Mouse (Mus musculus) liver, adult 2 months (tissue): ENCODE data around the gene Acads. TPM values are rescaled to one million over a fixed set of nuclear protein-coding genes. Genes with fewer than 3 reads are reported as not detected.
A peak's percentile ranks its signal among the peaks of the same experiment; 100 is the strongest.
"Not testable (repeated sequence)": the region's sequence is repeated elsewhere in the genome, so short reads cannot be mapped to it uniquely, and the experiment has no call there.

Experiments
- DNase-seq: peaks from one replicate; pipeline ENCODE4 v3.0.0-alpha.2; 2011; ENCODE audit warnings: low read depth, low spot score; ENCODE audit errors: extremely low read depth
- H3K27ac ChIP-seq: fragments of 200-500 bp; replicated peaks from 2 replicates; pipeline ENCODE4 v1.5.1; 2012; ENCODE audit warnings: low read depth, mild to moderate bottlenecking, control low read depth, inconsistent platforms, low read length; ENCODE audit not compliant: insufficient read depth
- H3K27me3 ChIP-seq: fragments of 200-500 bp; 2 replicates; pipeline ENCODE4 v1.6.1; 2012; ENCODE audit warnings: mild to moderate bottlenecking, moderate library complexity, low read length, inconsistent platforms; ENCODE audit not compliant: control insufficient read depth, insufficient read depth
- H3K36me3 ChIP-seq: fragments of 200-500 bp; 2 replicates; pipeline ENCODE4 v1.6.1; 2012; ENCODE audit warnings: low read length, inconsistent platforms; ENCODE audit not compliant: control insufficient read depth, insufficient read depth
- H3K4me1 ChIP-seq: fragments of 200-500 bp; 2 replicates; pipeline ENCODE4 v1.6.1; 2011; ENCODE audit warnings: low read length; ENCODE audit not compliant: control insufficient read depth, insufficient read depth
- H3K4me3 ChIP-seq: fragments of 200-500 bp; 2 replicates; pipeline ENCODE4 v1.5.1; 2011; ENCODE audit warnings: low read depth, mild to moderate bottlenecking, control low read depth, low read length, moderate library complexity; ENCODE audit not compliant: insufficient read depth
- H3K79me2 ChIP-seq: fragments of 200-500 bp; 2 replicates; pipeline ENCODE4 v1.6.1; 2012; ENCODE audit warnings: inconsistent platforms, mild to moderate bottlenecking, low read length, moderate library complexity; ENCODE audit not compliant: control insufficient read depth, insufficient read depth
- H3K9ac ChIP-seq: fragments of 200-500 bp; 2 replicates; pipeline ENCODE4 v1.6.1; 2012; ENCODE audit warnings: low read depth, mild to moderate bottlenecking, control low read depth, inconsistent platforms, low read length
- CTCF ChIP-seq: fragments of 200-500 bp; IDR thresholded peaks from 2 replicates; pipeline ENCODE4 v1.5.1; 2011; ENCODE audit warnings: low read depth, low read length, control low read depth
- POLR2A ChIP-seq: fragments of 200-500 bp; IDR thresholded peaks from 2 replicates; pipeline ENCODE4 v1.6.1; 2011; ENCODE audit warnings: low read length, control low read depth; ENCODE audit not compliant: insufficient read depth; ENCODE audit errors: extremely low read depth
- WGBS: fragments of 180-500 bp; shearing (Covaris S2); methylation state at CpG from one replicate; pipeline ENCODE4 v1.1.7; 2018; 5-methylcytosine and 5-hydroxymethylcytosine counted together
- polyA plus RNA-seq: library from polyadenylated mRNA; depleted of rRNA; stranded (reverse); fragments of >200 nt; gene quantifications from 2 replicates; pipeline ENCODE4 v1.2.3, GENCODE M21; 2012; rRNA removed
- total RNA-seq: library from RNA; depleted of rRNA; stranded (reverse); fragments of >200 nt; gene quantifications from 2 replicates; pipeline ENCODE4 v1.2.3, GENCODE M21; 2014; rRNA removed

Acads gene
- total RNA-seq (140 and 143 TPM in 2 replicates), polyA plus RNA-seq (255 and 293 TPM in 2 replicates)

DNA sequence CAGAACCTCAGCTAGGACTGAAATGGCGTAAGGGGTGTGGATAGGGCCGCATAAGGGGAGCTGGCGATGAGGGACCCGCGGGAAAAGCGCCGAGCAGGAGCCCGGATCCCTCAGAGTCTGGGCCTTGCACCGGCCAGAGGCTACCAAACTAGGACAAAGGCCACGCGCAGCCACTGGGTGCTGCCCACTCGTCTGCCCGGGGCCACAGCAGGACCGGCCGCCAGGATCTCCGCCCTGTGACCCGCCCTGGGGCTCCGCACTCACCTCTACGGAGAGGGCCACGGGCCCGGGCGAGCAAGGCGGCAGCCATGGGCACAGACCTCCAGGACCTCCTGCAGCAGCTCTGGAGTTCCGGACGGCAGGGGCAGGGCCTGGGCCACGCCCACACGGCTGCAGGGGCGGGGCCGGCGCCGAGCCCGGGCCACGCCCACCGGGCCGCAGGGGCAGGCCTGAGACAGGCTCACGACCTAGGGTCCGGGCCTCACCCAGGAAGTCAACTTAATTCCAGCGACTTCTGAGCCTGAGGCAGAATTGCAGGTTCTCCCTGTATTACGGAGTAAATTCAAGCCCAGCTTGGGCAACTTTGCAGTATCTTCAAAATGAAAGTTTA lies at the start of gene Acads:
Gene Acads, minus strand, starts transcription at position 386 of the 610 bp plus-strand sequence.
- Histone ChIP-seq H3K9ac (peak within 1 kb of the TSS; percentile 87), H3K27me3 (no peaks in the 10 kb centered on the region), H3K4me3 (peak within 1 kb of the TSS; percentile 93), H3K27ac (peak within 1 kb of the TSS; percentile 92), H3K36me3 (no peaks in the 10 kb centered on the region; the same call in 1 of the 2 replicates), H3K4me1 (peaks cover 14% of the 10 kb centered on the region), H3K79me2 (peaks cover 3% of the 10 kb centered on the region; the same call in 1 of the 2 replicates)
- WGBS: under 1% methylated on average over 39 of the region's 39 CpGs
- TF ChIP-seq CTCF (no peak), POLR2A (peak; percentile 59)
- peak; percentile 73 for DNase-seq

DNA sequence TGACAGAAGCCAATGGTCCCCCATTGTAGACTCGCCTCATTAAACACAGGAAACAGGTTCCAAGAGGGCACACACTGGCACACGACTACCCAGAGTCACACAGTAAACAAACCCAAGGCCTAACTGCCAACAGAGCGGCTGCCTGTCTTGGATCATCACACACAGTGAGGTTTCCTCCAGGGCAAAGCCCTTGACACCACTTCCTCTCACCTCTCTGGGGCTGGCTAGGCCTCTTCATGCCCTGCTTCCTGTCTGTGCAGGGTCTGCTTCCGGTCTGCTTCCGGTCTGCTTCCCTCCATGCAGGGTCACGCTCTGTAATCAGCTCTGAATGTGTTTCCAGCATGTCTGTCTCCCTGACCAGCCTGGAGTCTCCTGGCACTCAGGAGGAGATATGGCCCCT lies 48.2 kb upstream of the Acads start:
- no peak overlapping the region for H3K27ac ChIP-seq

DNA sequence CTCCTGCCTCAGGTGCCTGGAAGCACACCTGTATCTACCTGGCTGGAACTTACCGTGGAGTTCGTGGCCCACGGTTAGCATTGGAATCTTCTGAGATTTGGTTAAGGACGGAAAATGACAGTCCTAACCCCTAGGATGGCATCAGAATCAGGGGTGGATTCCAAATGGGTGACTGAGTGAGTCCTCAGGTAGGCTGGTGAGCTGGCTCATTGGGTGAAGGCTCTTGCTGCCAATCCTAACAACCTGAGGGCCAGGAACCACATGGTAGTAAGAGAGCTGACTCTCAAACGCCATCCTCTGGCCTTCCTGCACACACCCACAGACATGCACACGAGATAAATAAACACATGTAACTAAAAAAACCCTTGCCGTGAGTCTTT lies 47.7 kb upstream of the Acads start:
- no peak for DNase-seq
- Histone ChIP-seq H3K36me3 (no peaks in the 10 kb centered on the region), H3K27ac (0 out of 2 replicates have a peak overlapping the region, but pooled peaks have one; percentile 4), H3K79me2 (no peaks in the 10 kb centered on the region), H3K4me1 (peaks cover 10% of the 10 kb centered on the region; the same call in 1 of the 2 replicates), H3K4me3 (no peak overlapping the region), H3K9ac (no peak overlapping the region), H3K27me3 (no peaks in the 10 kb centered on the region)
- TF ChIP-seq CTCF: no peak
- no peak for TF ChIP-seq POLR2A
- WGBS: 40% methylated on average over 7 of the region's 7 CpGs

More for the DNA sequence above, 48.2 kb upstream of the Acads start:
- Histone ChIP-seq H3K4me3 (no peak overlapping the region), H3K9ac (no peak overlapping the region), H3K4me1 (peaks cover 10% of the 10 kb centered on the region; the same call in 1 of the 2 replicates), H3K79me2 (no peaks in the 10 kb centered on the region), H3K36me3 (no peaks in the 10 kb centered on the region), H3K27me3 (no peaks in the 10 kb centered on the region)
- 31% methylated on average over 6 of the region's 6 CpGs for WGBS
- no peak for TF ChIP-seq CTCF
- TF ChIP-seq POLR2A: no peak
- peak; percentile 92 for DNase-seq

DNA sequence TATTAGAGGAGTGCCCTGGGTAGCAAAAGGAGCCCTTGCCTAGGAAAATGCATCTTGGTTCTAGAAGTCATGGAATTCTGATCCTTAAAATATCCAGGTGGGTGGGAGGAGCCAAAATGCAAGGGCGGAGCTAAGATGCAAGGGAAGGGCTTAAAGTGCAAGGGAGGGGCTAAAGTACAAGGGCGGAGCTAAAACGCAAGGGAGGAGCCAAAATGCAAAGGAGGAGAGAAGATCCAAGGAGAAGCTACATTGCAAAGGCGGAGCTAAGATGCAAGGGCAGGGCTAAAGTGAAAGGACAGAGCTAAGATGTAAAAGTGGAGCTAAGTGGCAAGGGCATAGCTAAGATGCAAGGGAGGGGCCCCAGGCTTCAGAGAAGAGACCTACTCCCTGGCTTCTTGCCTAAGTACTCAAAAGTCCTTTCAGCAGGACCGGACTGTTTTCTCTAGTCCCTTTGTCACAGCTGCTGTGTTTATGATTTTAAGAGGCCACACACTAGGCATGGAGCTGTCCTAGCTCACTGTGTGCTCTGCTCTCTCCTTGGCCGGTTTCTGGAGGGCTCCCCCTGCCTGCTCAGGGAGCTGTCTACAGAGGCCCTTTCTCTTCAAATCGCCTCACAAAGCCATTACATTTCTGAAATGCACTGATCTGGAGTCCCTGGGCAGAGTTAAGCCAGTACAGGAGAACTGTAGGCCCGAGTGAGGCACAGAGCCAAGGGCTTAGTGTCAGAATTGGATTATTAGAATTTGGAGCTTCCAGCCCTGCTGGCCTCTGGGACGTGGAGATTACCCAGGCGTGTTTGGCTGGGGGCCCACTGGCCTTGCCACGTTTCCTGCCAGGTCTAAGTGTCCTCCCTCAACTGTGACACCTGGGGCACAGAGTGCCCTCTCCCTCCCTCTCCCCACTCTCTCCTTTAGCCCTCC lies 47.0 kb upstream of the Acads start:
- Histone ChIP-seq H3K79me2 (no peaks in the 10 kb centered on the region), H3K4me3 (no peak overlapping the region), H3K4me1 (peaks cover 10% of the 10 kb centered on the region; the same call in 1 of the 2 replicates), H3K27ac (0 out of 2 replicates have a peak overlapping the region, but pooled peaks have one; percentile 4), H3K36me3 (no peaks in the 10 kb centered on the region), H3K9ac (no peak overlapping the region), H3K27me3 (no peaks in the 10 kb centered on the region)
- TF ChIP-seq POLR2A (no peak), CTCF (no peak)
- WGBS: 44% methylated on average over 11 of the region's 11 CpGs
- peak; percentile 92 for DNase-seq

DNA sequence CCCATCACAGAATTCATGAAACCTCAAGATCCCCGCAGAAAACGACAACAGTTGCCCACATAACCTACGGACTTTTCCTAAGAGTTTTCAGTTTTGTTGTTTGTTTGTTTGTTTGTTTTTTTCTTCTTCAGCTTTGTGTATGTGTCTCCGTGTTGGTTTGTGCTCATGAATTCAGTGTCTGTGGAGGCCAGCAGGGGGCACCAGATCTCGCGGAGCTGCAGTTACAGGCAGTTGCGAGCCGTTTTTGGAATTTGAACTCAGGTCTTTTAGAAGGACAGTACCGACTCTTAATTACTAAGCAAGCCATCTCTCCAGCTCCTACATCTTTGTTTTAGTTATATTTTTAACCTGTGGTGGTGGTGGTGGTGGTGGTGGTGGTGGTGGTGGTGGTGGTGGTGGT lies 46.2 kb upstream of the Acads start:
- Histone ChIP-seq H3K27ac (no peak overlapping the region), H3K4me1 (peaks cover 10% of the 10 kb centered on the region; the same call in 1 of the 2 replicates)
- DNase-seq: peak; percentile 14

DNA sequence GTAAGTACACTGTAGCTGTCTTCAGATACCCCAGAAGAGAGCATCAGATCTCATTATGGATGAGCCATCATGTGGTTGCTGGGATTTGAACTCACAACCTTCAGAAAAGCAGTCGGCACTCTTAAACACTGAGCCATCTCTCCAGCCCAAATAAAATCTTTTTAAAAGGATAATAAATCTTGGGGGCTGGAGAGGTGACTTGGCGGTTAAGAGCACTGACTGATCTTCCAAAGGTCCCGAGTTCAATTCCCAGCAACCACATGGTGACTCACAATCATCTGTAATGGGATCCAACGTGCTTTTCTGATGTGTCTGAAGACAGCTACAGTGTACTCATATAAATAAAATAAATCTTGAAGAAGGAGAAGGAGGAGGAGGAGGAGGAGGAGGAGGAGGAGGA lies 45.3 kb upstream of the Acads start:
- not testable (repeated sequence) for H3K4me3 ChIP-seq, DNase-seq, H3K36me3 ChIP-seq, H3K4me1 ChIP-seq, H3K9ac ChIP-seq, H3K27me3 ChIP-seq, H3K79me2 ChIP-seq, H3K27ac ChIP-seq
- 93% methylated on average over 4 of the region's 4 CpGs for WGBS

More for the DNA sequence above, 46.2 kb upstream of the Acads start:
- H3K4me3 ChIP-seq: no peak overlapping the region
- WGBS: 61% methylated on average over 9 of the region's 9 CpGs
- no peaks in the 10 kb centered on the region for H3K36me3 ChIP-seq
- TF ChIP-seq POLR2A (no peak), CTCF (peak; percentile 74)
- H3K9ac ChIP-seq: no peak overlapping the region
- no peaks in the 10 kb centered on the region for H3K79me2 ChIP-seq
- H3K27me3 ChIP-seq: no peaks in the 10 kb centered on the region
